Mouse (Mus musculus) layer of hippocampus, adult 2 months (tissue): Measurements from ENCODE around the gene Slc23a4. TPM values are rescaled to one million over a fixed set of nuclear protein-coding genes. Genes with fewer than 3 reads are reported as not detected.

Source experiments
- DNase-seq, 2 experiments: peaks; one replicate each; pipeline ENCODE4 v3.0.0; 2022; ENCODE audit warnings: low spot score in 2 of 2
- H3K27ac ChIP-seq: fragments of 200-600 bp; 2 replicates; pipeline ENCODE4 v1.8.1; 2022
- H3K4me3 ChIP-seq: fragments of 200-600 bp; 2 replicates; pipeline ENCODE4 v1.8.1; 2022; ENCODE audit warnings: mild to moderate bottlenecking
- CTCF ChIP-seq: fragments of 200-600 bp; conservative IDR thresholded peaks from 2 replicates; pipeline ENCODE4 v1.8.1; 2022; ENCODE audit warnings: antibody characterized with exemption, mild to moderate bottlenecking, moderate library complexity
- long read RNA-seq, 2 experiments: library from polyadenylated mRNA; stranded (forward); transcript quantifications; one replicate each; pipeline ENCODE4 v2.0.0; 2021; ENCODE audit warnings: borderline mapping rate in 2 of 2
- total RNA-seq, 2 experiments: library from RNA; stranded (reverse); gene quantifications; 2 replicates each; pipeline ENCODE4 v1.2.3; 2021

The Slc23a4 gene
- total RNA-seq, result 1 to 10 TPM in 1 of 2 experiments, under 1 TPM in 1; 0.88 to 1.2 TPM
- long read RNA-seq, experiment 1, partial matches to known transcripts, result 1 of 2 reads
- long read RNA-seq, experiment 1, other reads (novel, unspliced or antisense), result 1 of 2 reads
- long read RNA-seq, experiment 2, partial matches to known transcripts, result 2 of 4 reads
- long read RNA-seq, experiment 2, other reads (novel, unspliced or antisense), result 2 of 4 reads

- Histone ChIP-seq H3K27ac (no peak within 1 kb of the TSS), H3K4me3 (no peak within 1 kb of the TSS)
- no peak for DNase-seq
- no peak for TF ChIP-seq CTCF
These were observed at the start of gene Slc23a4 for GRCm38 (mm10) chr6:34988081-34988761. Gene Slc23a4 (minus strand): TSS chr6:34988404.

GRCm38 (mm10) chr6:35033341-35033740 lies 45.1 kb upstream of the Slc23a4 start:
- no peak overlapping the region for H3K4me3 ChIP-seq
- no peak overlapping the region for H3K27ac ChIP-seq
- no peak for DNase-seq
- TF ChIP-seq CTCF, result no peak

GRCm38 (mm10) chr6:35032704-35033103 lies 44.5 kb upstream of the Slc23a4 start:
- TF ChIP-seq CTCF, result no peak
- Histone ChIP-seq H3K27ac (no peak overlapping the region), H3K4me3 (no peak overlapping the region)
- DNase-seq, result no peak

GRCm38 (mm10) chr6:35030811-35031210 lies 42.6 kb upstream of the Slc23a4 start:
- no peak overlapping the region for H3K4me3 ChIP-seq
- no peak for TF ChIP-seq CTCF
- H3K27ac ChIP-seq, result no peak overlapping the region
- DNase-seq, result no peak

- DNase-seq, result no peak
- H3K27ac ChIP-seq, result no peak overlapping the region
- no peak overlapping the region for H3K4me3 ChIP-seq
- no peak for TF ChIP-seq CTCF
These were observed 42.0 kb upstream of the Slc23a4 start for GRCm38 (mm10) chr6:35030226-35030625.

- TF ChIP-seq CTCF, result no peak
- no peak overlapping the region for H3K4me3 ChIP-seq
- H3K27ac ChIP-seq, result peak overlapping the region; percentile 10; the same call in 1 of the 2 replicates
- no peak for DNase-seq
These were observed 39.8 kb upstream of the Slc23a4 start for GRCm38 (mm10) chr6:35028023-35028422.

- no peak for TF ChIP-seq CTCF
- Histone ChIP-seq H3K27ac (no peak overlapping the region), H3K4me3 (no peak overlapping the region)
- DNase-seq, result no peak
These were observed 39.1 kb upstream of the Slc23a4 start for GRCm38 (mm10) chr6:35027257-35027656.

GRCm38 (mm10) chr6:35016624-35017023 lies 28.4 kb upstream of the Slc23a4 start:
- H3K27ac ChIP-seq, result no peak overlapping the region
- DNase-seq, result no peak
- TF ChIP-seq CTCF, result no peak
- no peak overlapping the region for H3K4me3 ChIP-seq

- TF ChIP-seq CTCF, result no peak
- no peak for DNase-seq
- no peak overlapping the region for H3K4me3 ChIP-seq
- 0 out of 2 replicates have a peak overlapping the region, but pooled peaks have one; percentile 15 for H3K27ac ChIP-seq
These were observed 23.7 kb upstream of the Slc23a4 start for GRCm38 (mm10) chr6:35011953-35012352.

- peak; percentile 46 for TF ChIP-seq CTCF
- H3K4me3 ChIP-seq, result no peak overlapping the region
- no peak overlapping the region for H3K27ac ChIP-seq
- DNase-seq, result no peak
These were observed 22.5 kb upstream of the Slc23a4 start for GRCm38 (mm10) chr6:35010705-35011104.

- H3K4me3 ChIP-seq, result peak overlapping the region; percentile 43
- no peak for TF ChIP-seq CTCF
These were observed 14.1 kb upstream of the Slc23a4 start for GRCm38 (mm10) chr6:35002261-35002669.

GRCm38 (mm10) chr6:34999101-34999500 lies 10.9 kb upstream of the Slc23a4 start:
- H3K27ac ChIP-seq, result peak overlapping the region; percentile 71
- no peak overlapping the region for H3K4me3 ChIP-seq
- peak; percentile 65 to 73 for DNase-seq
- TF ChIP-seq CTCF, result peak; percentile 81

More at GRCm38 (mm10) chr6:35002261-35002669, 14.1 kb upstream of the Slc23a4 start:
- DNase-seq, result peak; percentile 73 to 90
- H3K27ac ChIP-seq, result peak overlapping the region; percentile 80

- TF ChIP-seq CTCF, result no peak
- H3K4me3 ChIP-seq, result no peak overlapping the region
- DNase-seq, result no peak
- peak overlapping the region; percentile 69 for H3K27ac ChIP-seq
These were observed 8.3 kb upstream of the Slc23a4 start for GRCm38 (mm10) chr6:34996496-34996895.

GRCm38 (mm10) chr6:34995265-34995681 lies 7.1 kb upstream of the Slc23a4 start:
- Histone ChIP-seq H3K27ac (no peak overlapping the region), H3K4me3 (peak overlapping the region; percentile 24)
- DNase-seq, result peak; percentile 56 to 82
- TF ChIP-seq CTCF, result peak; percentile 95
